Mouse (Mus musculus) lung, postnatal 25 days (tissue): ENCODE measurements around the gene Kir3dl2.
"Not testable (repeated sequence)": the region's sequence is repeated elsewhere in the genome, so short reads cannot be mapped to it uniquely, and the experiment has no call there.

ENCODE experiments used
- DNase-seq: peaks from one replicate; pipeline ENCODE4 v3.0.0; 2022; ENCODE audit warnings: low spot score

The Kir3dl2 gene

DNA sequence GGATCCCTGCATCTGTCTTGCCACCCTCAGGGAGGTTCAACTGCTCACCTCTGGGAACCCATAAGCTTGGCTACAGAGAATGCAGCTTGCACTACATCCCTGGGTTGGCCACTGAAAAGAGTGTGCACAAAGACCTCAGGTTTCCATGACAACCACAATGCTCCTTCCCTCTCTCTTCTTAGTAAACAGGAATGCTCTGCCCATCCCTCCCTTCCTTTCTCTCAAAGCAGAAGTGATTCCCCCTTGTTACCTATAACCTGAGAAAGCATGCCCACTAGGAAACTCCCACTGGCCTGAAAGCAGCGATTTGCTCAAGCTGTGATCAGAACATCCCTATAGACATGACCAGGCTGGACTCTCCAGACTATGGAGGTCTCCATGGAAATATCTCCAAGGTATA is at the start of gene Kir3dl2:
Kir3dl2 (minus strand) TSS at position 101 of the 400 bp plus-strand sequence.
- DNase-seq = not testable (repeated sequence)

GRCm38 (mm10) chrX:136590897-136591257 is 47.0 kb upstream of the Kir3dl2 start:
- no peak for DNase-seq

DNA sequence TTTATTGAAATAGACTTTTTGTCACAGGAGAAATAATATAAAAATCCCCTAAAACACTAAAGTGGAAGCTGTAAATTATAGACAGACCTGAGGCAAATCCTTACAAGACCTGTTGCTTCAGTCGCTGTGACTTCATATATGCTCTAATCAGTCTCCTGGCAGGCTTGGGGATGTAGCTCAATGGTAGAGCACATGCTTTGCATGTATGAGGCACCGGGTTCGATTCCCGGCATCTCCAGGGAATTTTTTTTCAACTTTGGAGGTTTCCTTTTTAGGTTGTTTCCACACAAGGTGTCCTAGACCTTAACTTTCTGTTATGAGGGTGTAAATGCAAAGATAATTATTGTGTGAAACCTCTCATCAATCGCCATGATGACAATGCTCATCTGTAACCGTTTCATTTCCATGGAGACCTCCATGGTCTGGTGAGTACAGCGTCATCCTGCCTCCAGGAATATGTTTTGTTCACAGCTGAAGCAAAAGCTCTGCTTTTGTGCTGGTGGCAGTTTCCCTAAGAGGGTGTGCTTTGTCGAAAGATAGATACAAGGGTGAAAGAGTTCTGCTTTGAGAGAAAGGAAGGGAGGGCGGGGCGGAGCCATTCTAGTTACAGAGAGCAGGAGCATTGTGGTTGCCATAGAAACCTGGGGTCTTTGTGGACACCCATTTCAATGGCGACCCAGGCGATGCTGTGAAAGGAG is 46.5 kb upstream of the Kir3dl2 start, which contains the start of gene Tceal3:
Tceal3 (plus strand) TSS at position 644 of the 698 bp plus-strand sequence.
- no peak for DNase-seq

GRCm38 (mm10) chrX:136584617-136585016 is 40.8 kb upstream of the Kir3dl2 start:
- DNase-seq = no peak

DNA sequence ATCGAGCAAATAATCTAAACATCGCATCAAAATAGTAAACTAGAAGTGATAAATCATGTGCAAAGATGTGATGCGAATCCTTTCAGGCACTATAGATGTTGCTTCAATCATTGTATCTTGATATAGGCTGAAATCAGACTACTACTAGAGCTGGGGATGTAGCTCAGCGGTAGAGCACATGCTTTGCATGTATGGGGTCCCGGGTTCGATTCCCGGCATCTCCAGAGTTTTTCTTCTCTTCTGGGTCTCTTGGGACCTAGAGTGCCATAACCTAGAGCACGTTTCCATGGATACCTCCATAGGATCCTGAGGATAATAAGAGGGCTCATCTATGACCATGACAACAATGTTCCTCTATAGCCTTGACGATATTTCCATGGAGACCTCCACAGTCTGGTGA is 25.2 kb upstream of the Kir3dl2 start:
- not testable (repeated sequence) for DNase-seq

DNA sequence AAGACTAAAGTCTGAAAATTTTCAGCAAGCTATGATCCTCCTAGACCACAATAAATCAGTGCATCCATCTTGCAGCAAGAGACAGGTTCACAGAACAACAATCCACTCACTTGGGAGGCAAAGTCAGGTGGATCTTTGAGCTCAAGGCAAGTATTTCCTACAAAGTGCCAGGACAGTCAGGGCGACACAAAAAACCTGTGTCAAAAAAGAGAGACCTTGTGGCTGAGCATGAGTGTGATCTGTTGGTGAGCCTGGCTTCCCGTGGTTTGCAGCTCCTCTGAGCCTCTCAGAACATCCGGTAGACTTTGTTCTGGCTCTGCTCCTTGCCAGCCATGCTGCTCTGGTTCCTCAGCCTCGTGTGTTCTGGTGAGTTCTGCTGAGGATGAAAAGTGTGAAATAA is 26.2 kb downstream of the Kir3dl2 start, which contains the start of gene Kir3dl1:
Kir3dl1 (plus strand) TSS at position 301 of the 400 bp plus-strand sequence.
- not testable (repeated sequence) for DNase-seq
